Mouse (Mus musculus) myocyte (in vitro differentiated cells): ENCODE results near the gene H2al1d. TPM values are rescaled to one million over a fixed set of nuclear protein-coding genes. Genes with fewer than 3 reads are reported as not detected.
A peak's percentile ranks its signal among the peaks of the same experiment; 100 is the strongest.
"Not testable (repeated sequence)": the region's sequence is repeated elsewhere in the genome, so short reads cannot be mapped to it uniquely, and the experiment has no call there.

Source experiments
- H3K27me3 ChIP-seq: one replicate; pipeline ENCODE4 v1.6.1; 2011; ENCODE audit not compliant: control insufficient read depth, insufficient read depth, insufficient read length
- H3K36me3 ChIP-seq: one replicate; pipeline ENCODE4 v1.6.1; 2011; ENCODE audit not compliant: control insufficient read depth, insufficient read depth
- H3K4me2 ChIP-seq: one replicate; pipeline ENCODE4 v1.6.1; 2011; ENCODE audit warnings: low read depth, control low read depth
- H3K4me3 ChIP-seq: one replicate; pipeline ENCODE4 v1.5.1; 2011; ENCODE audit warnings: mild to moderate bottlenecking, control low read depth, moderate library complexity
- H3K79me2 ChIP-seq: one replicate; pipeline ENCODE4 v1.6.1; 2011; ENCODE audit not compliant: control insufficient read depth, insufficient read depth
- H3ac ChIP-seq: one replicate; pipeline ENCODE4 v1.6.1; 2011; ENCODE audit not compliant: control insufficient read depth, insufficient read length
- CEBPB ChIP-seq: IDR thresholded peaks from 2 replicates; pipeline ENCODE4 v1.6.1; 2011; ENCODE audit warnings: mild to moderate bottlenecking, moderate library complexity; ENCODE audit not compliant: poor library complexity, insufficient read depth, severe bottlenecking
- E2F4 ChIP-seq: IDR thresholded peaks from one replicate; pipeline ENCODE4 v1.6.1; 2011; ENCODE audit warnings: mild to moderate bottlenecking, control low read depth, moderate library complexity; ENCODE audit not compliant: insufficient read depth
- MAX ChIP-seq: IDR thresholded peaks from one replicate; pipeline ENCODE4 v1.6.1; 2011; ENCODE audit warnings: low read depth, mild to moderate bottlenecking, control low read depth
- MYOD1 ChIP-seq, 3 experiments: IDR thresholded peaks; one replicate each; pipeline ENCODE4 v1.6.1; 2011; ENCODE audit warnings: control low read depth in 2 of 3, low read depth in 2 of 3, mild to moderate bottlenecking in 2 of 3, moderate library complexity in 1 of 3; ENCODE audit not compliant: insufficient read length in 2 of 3, control insufficient read depth in 1 of 3
- MYOG ChIP-seq, 3 experiments: IDR thresholded peaks; one replicate each; pipeline ENCODE4 v1.6.1; 2011; ENCODE audit warnings: control low read depth in 2 of 3, low read depth in 2 of 3, mild to moderate bottlenecking in 2 of 3; ENCODE audit not compliant: insufficient read length in 2 of 3, control insufficient read depth in 1 of 3, insufficient read depth in 1 of 3
- POLR2A ChIP-seq: IDR thresholded peaks from one replicate; pipeline ENCODE4 v1.6.1; 2011; ENCODE audit warnings: low read depth, mild to moderate bottlenecking, control low read depth, moderate library complexity; ENCODE audit not compliant: insufficient read length
- POLR2AphosphoS2 ChIP-seq: IDR thresholded peaks from one replicate; pipeline ENCODE4 v1.6.1; 2011; ENCODE audit warnings: low read depth, control low read depth; ENCODE audit not compliant: insufficient read length
- REST ChIP-seq: IDR thresholded peaks from one replicate; pipeline ENCODE4 v1.6.1; 2011; ENCODE audit warnings: mild to moderate bottlenecking, control low read depth, moderate library complexity; ENCODE audit not compliant: insufficient read depth, insufficient read length
- SRF ChIP-seq: IDR thresholded peaks from one replicate; pipeline ENCODE4 v1.6.1; 2011; ENCODE audit warnings: low read depth; ENCODE audit not compliant: control insufficient read depth, insufficient read length
- TCF12 ChIP-seq: IDR thresholded peaks from one replicate; pipeline ENCODE4 v1.6.1; 2011; ENCODE audit warnings: mild to moderate bottlenecking, control low read depth; ENCODE audit not compliant: poor library complexity, insufficient read depth, severe bottlenecking
- TCF3 ChIP-seq: IDR thresholded peaks from one replicate; pipeline ENCODE4 v1.6.1; 2011; ENCODE audit warnings: low read depth, control low read depth; ENCODE audit not compliant: insufficient read length
- USF1 ChIP-seq: IDR thresholded peaks from one replicate; pipeline ENCODE4 v1.6.1; 2011; ENCODE audit warnings: low read depth, mild to moderate bottlenecking, control low read depth, moderate library complexity
- polyA plus RNA-seq: library from polyadenylated mRNA; unstranded; fragments of >200 nt; fragmentation: generic; extraction: Trizol; gene quantifications from one replicate; pipeline ENCODE4 v1.2.1, GENCODE M21; 2012; ENCODE audit warnings: missing spikeins

The H2al1d gene
- polyA plus RNA-seq, 1 experiment: not detected

GRCm38 (mm10) chrX:11277083-11277482 lies 31.5 kb upstream of the H2al1d start:
- H3ac ChIP-seq: no peak overlapping the region
- H3K36me3 ChIP-seq: no peaks in the 10 kb centered on the region
- no peak overlapping the region for H3K4me2 ChIP-seq
- no peaks in the 10 kb centered on the region for H3K79me2 ChIP-seq
- TF ChIP-seq MAX (no peak), REST (no peak), TCF3 (no peak), POLR2A (no peak), MYOD1 (IDR thresholded peaks at IDR 0.05; ENCODE audit: control insufficient read depth in 1 of 3, insufficient read length in 2 of 3, low read depth in 2 of 3) (peak in 1 of 3 experiments; percentile 44), POLR2AphosphoS2 (no peak), E2F4 (no peak), USF1 (no peak)
- no peak overlapping the region for H3K4me3 ChIP-seq
- H3K27me3 ChIP-seq: no peaks in the 10 kb centered on the region

- Histone ChIP-seq H3K79me2 (no peaks in the 10 kb centered on the region), H3K36me3 (no peaks in the 10 kb centered on the region), H3K4me3 (no peak overlapping the region), H3K4me2 (no peak overlapping the region), H3K27me3 (no peaks in the 10 kb centered on the region), H3ac (no peak overlapping the region)
- no peak for TF ChIP-seq CEBPB
- no peak for TF ChIP-seq MYOD1 (IDR thresholded peaks at IDR 0.05; ENCODE audit: control insufficient read depth in 1 of 3, insufficient read length in 2 of 3, low read depth in 2 of 3)
- no peak for TF ChIP-seq SRF
- TF ChIP-seq TCF3: no peak
- no peak for TF ChIP-seq REST
- TF ChIP-seq MAX: no peak
- no peak for TF ChIP-seq POLR2AphosphoS2
- no peak for TF ChIP-seq E2F4
- TF ChIP-seq TCF12: no peak
- TF ChIP-seq POLR2A: no peak
- no peak for TF ChIP-seq USF1
- no peak for TF ChIP-seq MYOG (IDR thresholded peaks at IDR 0.05; ENCODE audit: control insufficient read depth in 1 of 3, insufficient read depth in 1 of 3, insufficient read length in 2 of 3, low read depth in 2 of 3)
Observed at GRCm38 (mm10) chrX:11280741-11281140, 27.9 kb upstream of the H2al1d start.

- Histone ChIP-seq H3K36me3 (no peaks in the 10 kb centered on the region), H3K4me2 (no peak overlapping the region), H3K27me3 (no peaks in the 10 kb centered on the region), H3ac (no peak overlapping the region), H3K79me2 (no peaks in the 10 kb centered on the region), H3K4me3 (no peak overlapping the region)
- TF ChIP-seq E2F4 (no peak), SRF (no peak), MAX (no peak), POLR2A (no peak), MYOD1 (IDR thresholded peaks at IDR 0.05; ENCODE audit: control insufficient read depth in 1 of 3, insufficient read length in 2 of 3, low read depth in 2 of 3) (no peak), TCF12 (no peak), POLR2AphosphoS2 (no peak), REST (no peak), USF1 (no peak), TCF3 (no peak), MYOG (IDR thresholded peaks at IDR 0.05; ENCODE audit: control insufficient read depth in 1 of 3, insufficient read depth in 1 of 3, insufficient read length in 2 of 3, low read depth in 2 of 3) (no peak), CEBPB (no peak)
Observed at GRCm38 (mm10) chrX:11288306-11288882, 20.2 kb upstream of the H2al1d start.

GRCm38 (mm10) chrX:11289244-11289643 lies 19.4 kb upstream of the H2al1d start:
- H3ac ChIP-seq: no peak overlapping the region

GRCm38 (mm10) chrX:11298957-11299356 lies 9.7 kb upstream of the H2al1d start, which contains the start of gene H2al1a:
H2al1a (plus strand) TSS chrX:11299257.
- not testable (repeated sequence) for H3K27me3 ChIP-seq, H3ac ChIP-seq, H3K4me2 ChIP-seq, H3K4me3 ChIP-seq, H3K36me3 ChIP-seq, H3K79me2 ChIP-seq

More at GRCm38 (mm10) chrX:11289244-11289643, 19.4 kb upstream of the H2al1d start:
- no peak for TF ChIP-seq USF1
- TF ChIP-seq TCF12: no peak
- no peak for TF ChIP-seq REST
- TF ChIP-seq MYOD1 (IDR thresholded peaks at IDR 0.05; ENCODE audit: control insufficient read depth in 1 of 3, insufficient read length in 2 of 3, low read depth in 2 of 3): no peak
- TF ChIP-seq SRF: no peak
- no peak for TF ChIP-seq MAX
- TF ChIP-seq E2F4: no peak
- no peak for TF ChIP-seq MYOG (IDR thresholded peaks at IDR 0.05; ENCODE audit: control insufficient read depth in 1 of 3, insufficient read depth in 1 of 3, insufficient read length in 2 of 3, low read depth in 2 of 3)
- no peak for TF ChIP-seq POLR2A
- Histone ChIP-seq H3K27me3 (no peaks in the 10 kb centered on the region), H3K4me3 (no peak overlapping the region), H3K36me3 (no peaks in the 10 kb centered on the region), H3K79me2 (no peaks in the 10 kb centered on the region), H3K4me2 (no peak overlapping the region)

GRCm38 (mm10) chrX:11302132-11302531 lies 6.5 kb upstream of the H2al1d start, which contains the start of gene H2al1b:
H2al1b (plus strand) TSS chrX:11302432.
- not testable (repeated sequence) for H3K27me3 ChIP-seq, H3K36me3 ChIP-seq, H3K4me3 ChIP-seq, H3ac ChIP-seq, H3K79me2 ChIP-seq, H3K4me2 ChIP-seq

- not testable (repeated sequence) for H3K4me3 ChIP-seq
Observed at GRCm38 (mm10) chrX:11305355-11305754, 3.3 kb upstream of the H2al1d start, which contains the start of gene H2al1c. H2al1c (plus strand) TSS chrX:11305655.

GRCm38 (mm10) chrX:11311634-11312033 lies 3.0 kb downstream of the H2al1d start, which contains the start of gene H2al1e:
H2al1e (plus strand) TSS chrX:11311934.
- H3ac ChIP-seq, H3K4me3 ChIP-seq, H3K27me3 ChIP-seq, H3K79me2 ChIP-seq, H3K4me2 ChIP-seq, H3K36me3 ChIP-seq: not testable (repeated sequence)

More at GRCm38 (mm10) chrX:11305355-11305754, 3.3 kb upstream of the H2al1d start, which contains the start of gene H2al1c:
- H3K36me3 ChIP-seq, H3K27me3 ChIP-seq, H3K4me2 ChIP-seq, H3ac ChIP-seq, H3K79me2 ChIP-seq: not testable (repeated sequence)
